Mouse (Mus musculus): ENCODE measurements around the gene Pcgf5.

DNA sequence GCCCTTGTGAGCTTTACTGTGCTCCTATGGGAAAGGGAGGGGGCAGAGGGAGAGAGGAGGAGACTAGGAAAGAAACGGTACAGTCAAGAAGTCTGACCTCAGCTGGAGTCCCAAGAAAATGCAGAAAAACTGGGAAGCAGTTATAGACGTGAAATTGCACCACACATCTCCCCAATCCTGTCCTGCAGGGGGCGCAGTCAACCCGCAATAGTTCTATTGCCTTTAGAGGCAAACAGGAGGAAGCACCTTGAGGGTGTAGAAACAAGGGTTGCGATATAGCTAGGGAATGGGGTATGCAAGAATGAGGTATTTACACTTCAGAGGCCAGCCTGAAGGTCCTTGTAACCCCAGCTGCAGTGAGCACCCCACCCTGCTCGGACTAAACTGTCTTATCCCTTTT, 122.0 kb downstream of the Pcgf5 start:
- TF ChIP-seq CTCF (IDR thresholded peaks at IDR 0.05; ENCODE audit: insufficient read depth, low read depth, low read length) (no peak), POLR2A (IDR thresholded peaks at IDR 0.05; ENCODE audit: insufficient read depth, low read depth, low read length) (no peak)
